Mouse (Mus musculus) gastrocnemius, postnatal 10 days (tissue): Measurements from ENCODE around the gene Myrf. TPM values are rescaled to one million over a fixed set of nuclear protein-coding genes. Genes with fewer than 3 reads are reported as not detected.

Experiments used
- DNase-seq: peaks from one replicate; pipeline ENCODE4 v3.0.0; 2021; ENCODE audit warnings: mixed read lengths
- long read RNA-seq, 2 experiments: library from polyadenylated mRNA; stranded (forward); transcript quantifications; one replicate each; pipeline ENCODE4 v2.0.0; 2021
- total RNA-seq, 2 experiments: library from RNA; stranded (reverse); gene quantifications; 2 replicates each; pipeline ENCODE4 v1.2.3; 2021

Myrf gene
- total RNA-seq = under 1 TPM; 0.09 to 0.14 TPM
- long read RNA-seq, experiment 1 = 0 reads
- long read RNA-seq, experiment 2 = 0 reads

DNA sequence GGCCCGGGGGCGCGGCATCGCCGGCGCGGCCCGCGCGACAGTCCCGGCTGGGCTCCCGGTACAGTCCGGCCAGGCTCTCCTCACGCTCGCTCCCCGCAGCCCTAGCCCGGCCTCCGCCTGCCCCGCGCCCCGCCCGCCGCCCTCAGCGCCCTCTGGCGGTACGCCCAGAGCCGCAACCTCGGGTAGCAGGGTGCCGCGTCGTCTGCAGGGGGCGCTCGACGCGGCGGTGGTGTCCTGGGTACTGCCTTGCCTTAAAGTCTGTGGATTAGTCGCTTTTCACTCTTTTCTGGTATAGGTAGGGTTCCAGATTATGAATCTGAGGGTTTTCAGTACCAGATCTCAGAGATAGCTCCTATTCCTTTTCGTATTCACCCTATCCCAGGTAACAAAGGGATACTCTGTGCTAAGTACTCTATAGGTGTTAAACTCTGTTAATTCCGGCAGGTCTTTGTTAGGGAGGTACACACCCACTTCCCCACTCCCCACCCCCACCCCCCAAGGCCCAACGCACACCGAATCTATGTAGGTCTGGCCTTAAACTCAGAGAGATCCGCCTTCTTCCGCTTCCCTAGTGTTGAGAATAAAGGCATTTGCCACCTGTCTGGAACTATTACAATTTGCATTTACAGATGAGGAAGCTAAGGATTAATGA, at the start of gene Myrf:
TSS of gene Myrf (minus strand) at position 95 of the 652 bp plus-strand sequence.
- peak; percentile 86 for DNase-seq

DNA sequence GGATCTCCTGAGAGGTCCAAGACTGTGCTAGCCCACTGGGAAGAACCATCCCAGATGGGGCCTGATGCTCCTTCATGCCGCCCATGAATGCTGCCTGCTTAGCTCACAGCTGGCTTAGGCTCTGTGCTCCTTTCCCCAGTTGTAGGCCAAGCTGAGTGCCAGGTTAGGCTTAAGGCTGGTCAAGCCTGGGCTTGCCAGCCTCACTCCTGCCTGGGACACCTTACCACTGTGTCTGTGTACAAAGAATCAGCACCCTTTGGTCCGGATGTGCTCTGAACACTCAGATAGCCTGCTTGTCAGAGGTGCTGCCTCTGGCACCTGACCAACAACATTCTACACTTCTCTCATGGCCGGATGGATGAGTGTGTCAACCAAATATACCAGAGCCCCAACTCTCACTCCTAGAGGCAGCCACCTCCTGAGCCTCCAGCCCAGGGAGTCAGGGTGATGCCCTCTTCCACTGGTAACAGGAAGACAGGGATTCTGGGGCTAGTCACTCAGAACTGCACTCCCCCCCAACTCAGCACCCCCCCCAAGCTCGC, 49.1 kb upstream of the Myrf start:
- DNase-seq = no peak

DNA sequence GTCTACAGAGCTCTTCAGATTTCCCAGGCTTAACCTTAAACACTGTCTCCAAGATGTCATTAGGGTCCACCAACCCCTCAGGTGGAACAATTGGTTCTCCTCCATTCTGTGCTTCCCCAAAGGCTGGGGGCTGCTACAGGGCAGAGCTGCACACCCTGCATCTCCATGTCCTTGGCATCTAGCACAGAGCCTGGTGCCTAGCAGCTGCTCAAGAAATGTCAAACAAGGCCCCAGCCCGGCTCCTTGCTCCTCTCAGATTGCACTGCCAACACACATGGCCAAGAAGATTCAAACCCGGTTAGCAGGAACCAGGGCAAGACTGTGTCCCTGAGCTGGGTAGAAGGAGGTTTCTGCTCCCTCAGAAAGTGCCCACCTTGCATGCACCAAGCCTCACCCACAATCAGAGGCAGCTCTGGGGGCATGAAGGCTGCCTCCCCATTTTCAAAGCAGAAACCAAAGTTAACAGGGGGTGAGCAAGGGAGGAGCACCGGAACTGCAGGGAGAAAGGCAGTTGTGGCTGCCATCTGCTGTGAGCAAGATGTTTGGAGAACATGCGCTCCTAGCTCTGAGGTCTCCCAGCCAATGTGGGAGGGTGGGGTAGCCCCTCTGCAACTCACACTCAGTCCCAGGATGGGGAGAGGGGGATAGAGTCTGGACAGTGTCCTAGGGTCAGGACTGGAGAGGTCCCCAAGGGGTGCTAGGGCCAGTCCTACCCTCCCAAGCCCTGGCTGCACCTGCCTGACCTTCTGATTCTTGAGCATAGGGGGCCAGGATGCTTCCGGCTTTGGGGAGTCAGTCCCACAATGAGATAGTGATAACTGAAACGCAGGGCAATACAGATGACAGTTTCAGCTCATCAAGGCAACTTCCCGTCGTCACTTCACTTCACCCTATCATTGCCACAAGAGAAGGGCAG, 47.8 kb upstream of the Myrf start:
- no peak for DNase-seq

DNA sequence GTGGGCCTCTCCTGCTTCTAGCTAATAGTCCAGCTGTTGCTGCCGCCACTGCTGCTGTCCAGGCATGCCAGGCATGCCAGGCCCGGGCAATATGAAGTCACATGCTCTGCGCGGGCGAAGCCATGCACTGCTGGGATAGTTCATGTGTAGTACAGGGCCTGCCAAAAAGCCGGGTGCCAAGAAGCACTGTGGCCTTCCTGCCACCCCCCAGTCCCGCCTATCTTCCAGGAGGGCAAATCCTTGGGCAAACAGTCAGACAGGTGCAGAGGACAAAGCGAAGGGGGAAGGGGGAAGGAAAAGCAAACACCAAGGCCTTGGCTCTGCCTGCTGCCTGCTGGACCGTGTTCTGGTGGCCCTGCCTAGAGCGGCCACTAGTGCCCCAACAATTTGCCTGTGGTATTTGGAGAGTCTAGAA, 45.9 kb upstream of the Myrf start:
- no peak for DNase-seq

DNA sequence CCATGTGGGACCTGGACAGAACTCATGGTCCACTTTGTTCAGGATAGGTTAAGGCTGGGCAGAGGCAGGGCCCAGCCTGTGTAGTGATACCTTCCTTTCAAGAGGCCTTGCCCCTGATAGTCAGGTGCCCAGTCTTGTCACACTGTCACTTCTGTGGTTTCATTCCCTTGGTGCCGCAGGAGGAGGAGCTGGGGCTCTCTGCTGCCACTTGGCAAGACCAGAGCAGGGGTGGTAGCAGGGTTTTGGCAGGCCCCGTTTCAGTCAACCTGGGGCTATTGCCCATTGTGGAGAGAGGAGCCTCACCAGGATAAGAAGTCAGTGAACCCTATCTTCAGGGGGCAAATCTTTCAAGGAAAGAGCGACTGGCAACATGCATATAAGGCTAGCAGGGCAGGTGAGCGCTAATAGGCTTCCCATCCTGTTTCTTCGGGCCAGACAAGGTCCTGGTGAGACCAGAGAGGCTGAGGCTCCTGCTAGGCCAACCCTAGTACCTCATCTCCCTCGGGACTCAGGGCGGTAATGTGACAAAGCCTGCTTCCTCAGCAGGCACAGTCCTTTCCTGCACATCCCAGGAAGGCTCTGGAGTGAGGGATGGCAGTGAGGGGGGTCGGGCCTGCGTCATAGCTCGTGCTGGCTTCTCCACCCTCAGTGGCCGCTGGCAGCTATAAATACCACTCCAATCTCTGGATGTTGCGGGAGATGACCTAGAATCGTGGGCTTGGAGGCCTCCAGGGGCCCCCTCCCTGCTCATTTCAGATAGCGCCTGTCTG, 40.4 kb upstream of the Myrf start:
- DNase-seq = no peak

DNA sequence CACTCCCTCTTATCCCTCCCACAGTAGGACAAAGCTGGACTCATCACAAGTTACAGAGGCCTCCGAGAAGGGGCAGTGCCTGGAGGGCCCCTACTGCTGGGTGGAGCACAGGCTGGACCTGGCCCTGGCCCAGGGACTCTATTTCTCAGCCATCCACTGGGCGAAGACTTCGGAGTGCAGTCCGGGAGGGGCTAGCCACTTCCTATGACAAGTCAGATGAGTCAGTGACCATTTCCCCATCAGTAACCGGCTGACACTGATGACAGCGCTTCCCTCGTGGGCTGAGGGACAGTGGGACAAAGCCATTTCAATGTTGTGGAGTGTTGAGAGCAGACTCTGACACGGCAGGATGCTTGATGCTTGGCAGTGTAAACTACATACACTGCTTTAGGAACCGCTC, 39.1 kb upstream of the Myrf start:
- no peak for DNase-seq

DNA sequence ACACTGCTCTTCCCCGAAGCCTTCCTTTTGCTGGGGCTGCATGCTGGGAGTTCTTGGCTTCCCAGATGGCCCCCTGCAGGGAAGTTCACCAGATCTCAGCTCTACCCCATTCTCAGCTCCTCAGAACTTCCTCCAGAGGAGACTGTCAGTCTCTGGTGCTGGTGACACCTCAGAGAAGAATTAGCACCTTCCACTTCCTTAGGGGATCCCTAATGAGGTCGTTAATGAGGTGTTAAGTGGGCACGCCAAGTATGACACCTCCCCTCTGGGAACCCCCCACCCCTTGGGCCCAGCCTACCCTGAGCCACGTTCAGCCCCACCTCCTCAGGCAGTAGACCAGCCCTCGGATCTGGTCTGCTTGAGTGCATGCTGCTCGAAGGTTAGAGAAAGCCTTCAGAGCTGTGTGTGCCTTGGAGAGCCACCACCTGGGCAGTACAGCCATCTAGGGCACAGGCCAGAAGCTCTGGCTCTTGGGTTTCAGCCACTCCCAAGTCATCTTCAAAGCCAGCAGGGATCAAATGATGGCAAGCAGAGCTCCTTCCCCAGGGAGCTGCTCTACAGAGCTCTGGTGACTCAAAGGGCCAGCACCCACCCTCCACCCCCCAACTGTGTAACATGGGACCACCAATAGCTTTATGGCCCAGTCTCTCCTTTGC, 38.2 kb upstream of the Myrf start:
- DNase-seq = no peak

DNA sequence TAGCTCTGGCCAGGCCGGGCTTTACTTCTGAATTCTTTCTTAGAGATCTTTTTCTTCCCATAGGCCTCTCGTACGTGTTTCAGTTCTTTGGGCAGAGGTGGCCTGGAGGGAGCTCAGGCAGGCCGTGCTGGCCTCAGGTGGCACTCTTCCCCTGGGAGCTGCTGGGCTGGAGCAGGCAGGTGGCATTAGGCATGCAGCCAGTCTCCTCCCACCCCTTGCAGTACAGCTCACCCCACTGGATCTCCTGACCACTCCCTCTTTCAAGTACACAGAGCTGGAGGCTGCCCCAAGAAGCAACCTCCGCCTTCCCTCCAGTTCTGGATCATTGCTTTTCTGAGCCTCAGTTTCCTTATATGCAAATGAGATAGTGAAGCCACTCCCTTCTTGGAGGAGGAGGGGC, 37.2 kb upstream of the Myrf start:
- DNase-seq = no peak

DNA sequence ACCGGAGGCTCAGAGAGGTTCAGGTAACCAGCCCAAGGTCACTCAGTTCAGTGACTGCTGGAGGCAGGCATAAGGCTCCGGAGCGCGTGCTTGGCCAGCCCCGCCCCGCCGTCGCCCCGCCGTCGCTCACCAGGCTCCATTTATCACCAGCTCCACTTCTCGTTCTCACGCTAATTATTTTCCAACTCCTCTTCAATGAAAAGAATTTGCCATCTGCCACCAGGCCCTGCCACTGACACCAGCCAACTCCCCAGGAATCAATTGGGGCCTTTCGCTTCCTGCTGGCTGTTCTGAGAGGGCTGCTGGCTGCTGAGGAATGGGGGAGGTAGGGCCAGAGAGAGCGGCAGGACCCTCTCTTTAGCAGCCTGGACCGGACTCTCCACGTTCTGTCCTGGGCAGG, 36.8 kb upstream of the Myrf start:
- DNase-seq = no peak

DNA sequence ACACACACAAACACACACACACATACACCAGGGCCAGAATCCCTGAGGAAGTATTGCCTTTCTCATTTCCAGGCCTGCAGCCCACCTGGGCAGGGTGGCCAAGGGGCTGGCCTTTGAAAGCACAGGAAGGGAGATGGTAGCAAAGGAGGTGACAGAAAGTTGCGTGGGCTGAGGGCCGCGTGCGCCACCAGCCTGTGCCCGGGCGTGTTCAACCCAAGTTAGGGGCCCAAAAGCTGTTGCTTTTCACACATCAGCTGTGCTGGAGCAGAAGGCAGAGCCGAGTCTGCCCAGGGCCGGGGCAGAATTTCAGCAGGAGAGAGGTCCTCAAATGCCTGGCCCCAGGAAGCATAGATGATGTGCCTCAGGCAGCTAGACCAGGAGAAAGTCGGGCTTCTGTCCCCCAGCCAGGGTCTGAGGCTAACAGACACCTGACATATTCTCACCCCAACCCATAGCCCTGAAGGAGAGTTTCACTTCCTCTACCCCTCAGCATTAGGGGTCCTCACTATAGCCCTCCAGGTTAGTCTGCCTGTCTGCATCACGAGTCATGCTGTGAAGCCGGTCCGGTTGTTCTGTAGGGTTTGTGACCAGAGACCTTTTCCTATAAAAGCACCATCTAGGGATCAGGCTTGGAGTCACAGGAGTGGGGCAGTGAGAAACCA, 36.1 kb upstream of the Myrf start:
- no peak for DNase-seq

DNA sequence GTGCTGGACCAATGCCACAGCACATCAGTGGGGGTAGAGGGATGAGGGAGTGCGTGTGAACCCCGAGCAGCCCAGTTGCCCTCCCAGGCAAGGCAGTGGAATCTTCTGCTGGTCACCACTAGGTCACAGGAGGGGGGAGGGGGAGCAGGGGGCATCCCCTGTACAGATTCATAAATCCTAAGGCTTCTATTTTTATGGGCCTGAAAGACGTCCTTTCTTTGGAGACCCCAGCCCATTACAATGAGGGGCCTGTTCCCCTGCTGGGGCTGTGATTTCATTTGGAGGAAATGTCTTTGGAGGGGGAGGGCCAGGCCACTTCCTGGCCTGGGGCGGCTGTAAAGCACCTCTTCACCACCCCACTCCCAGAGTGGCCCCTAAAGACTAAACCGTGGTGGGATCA, 33.5 kb upstream of the Myrf start:
- no peak for DNase-seq

DNA sequence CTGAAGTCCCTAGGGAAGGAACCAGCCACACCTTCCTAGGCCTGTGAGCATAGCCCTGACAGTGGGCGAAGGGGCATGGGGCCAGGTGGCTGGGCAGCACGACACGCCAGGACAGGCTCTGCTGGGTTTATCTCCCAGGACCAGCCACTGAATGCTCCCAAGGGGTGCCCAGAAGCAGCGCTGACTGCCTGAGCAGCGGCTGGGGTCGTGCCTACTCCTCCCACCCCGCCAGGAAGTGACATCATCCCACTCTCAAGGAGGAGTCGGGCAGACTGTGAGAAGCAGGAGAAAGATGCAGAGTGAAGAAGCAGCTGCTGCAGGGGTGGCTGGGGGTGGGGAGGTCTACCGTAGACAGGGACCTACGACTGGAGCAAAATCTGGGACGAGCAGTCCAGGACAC, 32.2 kb upstream of the Myrf start:
- peak; percentile 59 for DNase-seq

DNA sequence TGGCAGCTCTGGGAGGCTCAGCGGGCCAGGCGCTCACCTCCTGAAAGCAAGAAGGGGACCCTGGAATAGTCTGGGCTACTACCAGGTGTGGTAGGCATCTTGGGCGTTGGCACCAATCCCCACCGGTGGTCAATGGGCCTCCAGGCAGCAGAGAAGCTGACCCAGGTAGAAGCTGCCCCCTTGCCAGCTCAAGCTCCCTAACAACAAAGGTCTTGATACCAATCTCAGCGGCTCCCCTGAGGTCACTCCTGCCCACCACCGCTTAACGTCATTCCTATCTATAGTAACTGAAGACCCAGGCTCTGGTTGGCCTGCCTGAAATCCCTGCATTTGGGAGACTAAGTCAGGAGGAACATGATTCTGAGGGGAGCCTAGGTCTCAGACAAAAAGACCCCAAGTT, 31.0 kb upstream of the Myrf start:
- DNase-seq = no peak

DNA sequence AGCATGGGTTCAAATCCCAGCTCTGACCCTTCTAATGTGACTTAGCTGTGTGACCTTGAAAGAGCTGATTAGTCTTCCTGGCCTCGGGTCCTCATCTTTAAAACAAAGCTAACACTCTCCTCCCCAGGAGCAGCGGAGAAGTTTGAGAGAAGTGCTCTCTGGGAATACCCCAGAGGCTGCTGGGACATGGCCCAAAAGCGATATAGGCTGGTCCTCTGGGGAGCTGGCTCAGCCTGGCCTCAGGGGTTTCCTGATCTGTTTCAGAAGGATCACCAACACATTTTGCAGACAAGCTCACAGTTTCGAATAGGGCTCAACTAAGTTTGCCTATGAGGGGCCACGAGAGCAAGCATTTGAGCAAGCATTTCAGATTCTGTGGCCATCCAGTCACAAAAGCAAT, 29.8 kb upstream of the Myrf start:
- DNase-seq = no peak

DNA sequence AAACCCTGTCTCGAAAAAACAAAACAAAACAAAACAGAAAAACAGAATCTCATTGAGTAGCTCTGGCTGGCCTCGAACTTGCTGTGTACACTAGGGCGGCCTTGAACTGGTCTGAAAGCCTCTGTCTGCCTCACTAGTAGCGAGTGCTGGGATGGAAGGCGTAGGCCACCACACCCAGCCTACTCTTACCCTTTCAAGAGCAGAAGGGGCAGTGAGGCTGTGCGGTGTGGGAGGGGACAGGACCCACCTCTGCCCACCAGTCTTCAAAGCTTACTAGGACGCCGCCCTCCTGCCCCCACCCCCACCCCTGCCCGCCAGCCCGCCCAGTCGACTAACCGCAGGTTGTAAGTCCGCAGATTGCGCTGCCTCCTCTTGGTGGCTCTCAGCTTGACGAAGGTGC, 28.3 kb upstream of the Myrf start:
- no peak for DNase-seq

DNA sequence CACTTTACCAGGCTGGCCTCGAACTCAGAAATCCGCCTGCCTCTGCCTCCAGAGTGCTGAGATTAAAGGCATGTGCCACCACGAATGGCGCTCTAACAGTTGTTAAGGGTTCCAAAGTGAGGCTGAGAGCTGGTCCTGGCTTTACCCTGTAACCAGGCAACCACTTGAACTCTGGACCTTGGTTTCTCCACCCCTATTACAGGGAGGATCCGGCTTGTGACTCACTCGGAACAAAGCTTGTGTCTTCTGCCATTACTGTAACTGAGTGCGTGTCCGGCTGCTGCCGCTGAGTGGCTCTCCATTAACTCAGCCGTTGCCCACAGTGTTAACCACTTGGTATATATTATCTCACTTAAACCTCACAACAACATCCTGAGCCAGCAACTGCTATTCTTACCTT, 27.4 kb upstream of the Myrf start:
- no peak for DNase-seq

DNA sequence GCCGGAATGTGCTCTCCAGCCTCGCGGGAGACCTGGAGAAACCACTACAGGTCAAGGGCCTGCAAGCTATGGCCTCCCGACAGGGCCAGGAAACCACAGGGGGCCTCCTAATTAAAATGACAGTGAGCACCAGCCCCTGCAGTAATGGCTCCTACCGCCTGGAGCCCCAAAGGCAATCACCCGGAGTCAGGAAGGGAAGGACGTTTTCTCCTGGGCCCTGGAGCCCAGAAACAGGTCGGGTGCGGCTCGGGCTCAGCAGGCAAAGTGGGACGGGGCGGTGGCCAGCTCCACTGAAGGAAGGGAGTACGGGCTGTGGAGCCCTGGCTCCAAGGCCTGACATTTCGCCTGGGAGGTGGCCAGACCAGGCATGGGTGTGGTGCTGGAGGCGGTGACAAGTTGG, 26.5 kb upstream of the Myrf start:
- no peak for DNase-seq

DNA sequence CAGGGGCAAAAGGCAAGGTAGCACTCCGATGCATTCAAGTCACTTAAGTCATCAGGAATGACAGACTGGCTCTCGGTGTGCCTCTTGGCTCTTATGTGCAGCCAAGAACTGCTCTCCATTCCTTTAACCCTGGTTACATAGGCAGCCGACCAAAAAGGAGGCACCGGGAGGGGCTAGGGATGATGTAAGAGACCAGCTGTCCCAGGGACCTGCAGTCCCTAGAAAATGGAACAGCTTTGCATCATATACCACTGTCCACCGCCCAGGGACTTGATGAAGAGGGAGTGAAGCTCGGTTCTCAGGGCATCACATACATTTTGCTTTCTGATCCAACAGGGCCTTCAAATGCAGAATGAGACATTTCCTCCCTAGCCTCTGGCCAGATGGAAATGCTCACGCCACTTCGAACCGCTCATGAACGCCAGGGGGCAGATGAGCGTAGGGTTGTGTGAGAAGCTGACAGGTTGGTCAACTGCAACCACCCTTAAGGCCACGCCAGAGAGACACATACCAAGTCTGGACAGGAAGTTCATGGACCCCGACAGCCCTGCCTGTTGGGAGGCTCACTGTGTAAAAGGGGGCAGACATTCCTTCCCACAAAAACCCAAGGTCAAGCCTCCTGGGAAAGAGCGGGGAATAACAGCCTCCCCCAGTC, 25.8 kb upstream of the Myrf start:
- peak; percentile 88 for DNase-seq

DNA sequence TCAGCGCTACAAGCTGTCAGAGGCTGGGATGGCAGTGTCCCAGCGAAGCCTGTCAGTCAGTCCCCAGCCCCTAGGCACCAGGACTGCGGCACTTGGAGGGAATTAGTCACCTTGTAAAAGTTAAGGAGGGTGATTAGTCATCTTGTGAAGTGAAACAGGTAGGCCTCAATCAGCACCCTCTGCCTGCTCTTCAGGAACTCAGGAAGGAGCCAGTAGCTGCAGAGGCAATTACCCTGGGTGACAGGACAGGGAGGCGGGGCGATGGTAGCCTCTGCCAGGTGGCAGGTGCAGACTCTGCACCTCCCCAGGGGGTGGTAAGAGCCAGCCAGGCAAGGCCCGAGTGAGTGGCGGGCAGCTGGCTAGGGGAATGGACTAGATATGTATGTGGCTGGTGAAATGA, 20.8 kb upstream of the Myrf start:
- no peak for DNase-seq

DNA sequence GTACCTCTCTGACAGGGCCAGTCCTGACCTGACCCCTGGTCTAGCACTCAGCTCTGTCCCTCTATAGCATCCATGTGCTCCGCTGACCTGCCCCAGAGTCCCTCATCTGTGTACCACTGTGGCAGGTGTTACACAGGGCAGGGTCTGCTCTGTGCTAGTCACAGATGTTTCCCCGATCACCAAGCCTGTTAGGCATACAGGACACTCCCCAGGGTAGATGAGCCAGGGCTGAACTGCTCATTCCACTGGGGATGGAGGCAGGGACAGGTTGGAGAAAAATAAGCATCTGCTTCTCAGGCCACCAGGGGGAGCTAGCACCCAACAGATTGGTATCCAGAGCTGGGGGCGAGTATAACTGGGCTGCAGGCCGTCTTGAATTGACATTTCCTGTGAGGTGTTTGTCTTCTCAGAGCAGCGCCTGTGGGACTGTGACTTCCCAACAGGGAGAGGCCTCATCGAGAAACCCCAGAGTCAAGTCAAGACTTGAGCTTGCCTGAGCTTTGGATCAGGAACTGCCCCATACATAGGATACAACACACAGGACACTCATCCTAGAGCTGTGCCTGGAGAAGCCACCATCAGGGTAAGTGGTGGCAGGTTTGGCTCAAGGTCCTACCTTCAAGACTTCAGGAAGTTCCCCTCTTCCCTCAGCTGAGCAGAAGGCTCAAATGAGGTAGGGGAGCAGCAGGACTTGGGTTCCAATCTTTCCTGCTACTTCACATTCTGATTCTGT, 17.9 kb upstream of the Myrf start:
- DNase-seq = peak; percentile 90
